Mouse (Mus musculus) lung, embryonic 16.5 days (tissue): ENCODE data around the gene Vil1. TPM values are rescaled to one million over a fixed set of nuclear protein-coding genes. Genes with fewer than 3 reads are reported as not detected.

Source experiments
- ATAC-seq: fragments of 200-750 bp; cut with Nextera tagmentation; 2 replicates; pipeline ENCODE4 v1.8.0; 2017; ENCODE audit warnings: low read depth, mild to moderate bottlenecking, moderate library complexity
- H3K27ac ChIP-seq: fragments of 300-500 bp; sonication (generic); 2 replicates; pipeline ENCODE4 v1.5.1; 2014; ENCODE audit warnings: mild to moderate bottlenecking, control low read depth, low read length
- H3K27me3 ChIP-seq: fragments of 300-500 bp; sonication (generic); 2 replicates; pipeline ENCODE4 v1.6.1; 2014; ENCODE audit warnings: low read depth, low read length, mixed read lengths; ENCODE audit not compliant: control insufficient read depth, insufficient read depth
- H3K36me3 ChIP-seq: fragments of 300-500 bp; sonication (generic); 2 replicates; pipeline ENCODE4 v1.6.1; 2014; ENCODE audit warnings: low read length; ENCODE audit not compliant: control insufficient read depth, insufficient read depth
- H3K4me1 ChIP-seq: fragments of 300-500 bp; sonication (generic); replicated peaks from 2 replicates; pipeline ENCODE4 v1.6.1; 2014; ENCODE audit warnings: low read length, mixed read lengths; ENCODE audit not compliant: control insufficient read depth, insufficient read depth
- H3K4me2 ChIP-seq: fragments of 300-500 bp; sonication (generic); 2 replicates; pipeline ENCODE4 v1.6.1; 2014; ENCODE audit warnings: low read depth, low read length, control low read depth
- H3K4me3 ChIP-seq: fragments of 300-500 bp; sonication (generic); 2 replicates; pipeline ENCODE4 v1.5.1; 2014; ENCODE audit warnings: mild to moderate bottlenecking, low read length, control low read depth
- H3K9ac ChIP-seq: fragments of 300-500 bp; sonication (generic); 2 replicates; pipeline ENCODE4 v1.6.1; 2014; ENCODE audit warnings: low read length, control low read depth
- H3K9me3 ChIP-seq: fragments of 300-500 bp; sonication (generic); 2 replicates; pipeline ENCODE4 v1.6.1; 2016; ENCODE audit warnings: low read length; ENCODE audit not compliant: control insufficient read depth
- WGBS: fragments of 180-500 bp; shearing (Covaris S2); extraction: QIAGEN DNeasy Blood & Tissue Kit; methylation state at CpG from one replicate; pipeline ENCODE4 v1.1.7; 2014; 5-methylcytosine and 5-hydroxymethylcytosine counted together
- polyA plus RNA-seq: library from polyadenylated mRNA; unstranded; fragments of >200 nt; fragmentation: Nextera tagmentation; extraction: Ambion mirVana; gene quantifications from 2 replicates; pipeline ENCODE4 v1.2.1, GENCODE M21; 2015

The Vil1 gene
- polyA plus RNA-seq, 1 experiment from 2014 or later: 0.43 TPM

DNA sequence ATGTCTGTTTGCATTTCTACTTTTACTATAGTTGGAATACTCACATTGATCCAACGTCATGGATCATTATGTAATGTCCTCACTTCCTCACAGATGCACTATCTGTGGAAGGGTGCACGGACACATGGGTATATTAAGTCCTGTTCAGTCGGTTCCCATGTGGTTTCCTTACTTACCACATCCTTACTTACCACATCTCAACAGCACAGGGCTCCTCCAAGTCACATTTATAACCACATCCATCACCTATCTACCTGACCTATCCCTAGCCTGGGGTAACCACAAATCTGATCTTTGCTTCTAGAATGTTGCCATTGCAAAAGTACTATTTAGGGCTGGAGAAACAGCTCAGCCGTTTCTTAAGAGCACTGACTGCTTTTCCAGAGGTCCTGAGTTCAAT, 35.8 kb upstream of the Vil1 start:
- H3K36me3 ChIP-seq: no peaks in the 10 kb centered on the region
- H3K4me2 ChIP-seq: no peak overlapping the region
- WGBS: 49% methylated on average over 4 of the region's 4 CpGs
- H3K27ac ChIP-seq: no peak overlapping the region
- no peak overlapping the region for H3K4me3 ChIP-seq
- ATAC-seq: no peak
- H3K4me1 ChIP-seq: no peaks in the 10 kb centered on the region
- no peak overlapping the region for H3K9ac ChIP-seq
- no peaks in the 10 kb centered on the region for H3K27me3 ChIP-seq
- no peaks in the 10 kb centered on the region for H3K9me3 ChIP-seq

- 66% methylated on average over 8 of the region's 8 CpGs for WGBS
Measured at GRCm38 (mm10) chr1:74374980-74375379, 34.2 kb upstream of the Vil1 start, which contains the start of gene Slc11a1. Gene Slc11a1, plus strand, starts transcription at chr1:74375195.

DNA sequence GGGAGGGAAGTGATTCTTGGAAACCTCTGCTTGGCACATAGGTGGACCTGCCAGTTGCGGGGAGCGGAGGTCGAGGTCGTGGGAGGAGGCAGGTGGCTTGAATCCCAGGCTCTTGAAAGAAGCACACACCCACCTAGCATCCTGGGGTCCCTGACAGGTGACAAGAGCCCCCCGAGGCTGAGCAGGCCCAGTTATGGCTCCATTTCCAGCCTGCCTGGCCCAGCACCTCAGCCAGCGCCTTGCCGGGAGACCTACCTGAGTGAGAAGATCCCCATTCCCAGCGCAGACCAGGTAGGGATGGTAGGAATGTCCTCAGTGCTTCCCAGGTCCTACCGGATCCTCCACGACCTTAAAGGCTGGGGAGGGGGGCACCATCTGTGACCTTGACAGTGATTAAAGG, 33.6 kb upstream of the Vil1 start:
- H3K4me3 ChIP-seq: no peak overlapping the region
- no peaks in the 10 kb centered on the region for H3K27me3 ChIP-seq
- H3K27ac ChIP-seq: no peak overlapping the region
- H3K4me1 ChIP-seq: no peaks in the 10 kb centered on the region
- WGBS: 70% methylated on average over 10 of the region's 10 CpGs
- no peak overlapping the region for H3K4me2 ChIP-seq
- no peaks in the 10 kb centered on the region for H3K9me3 ChIP-seq
- H3K9ac ChIP-seq: no peak overlapping the region
- no peak for ATAC-seq
- no peaks in the 10 kb centered on the region for H3K36me3 ChIP-seq

More at GRCm38 (mm10) chr1:74374980-74375379, 34.2 kb upstream of the Vil1 start, which contains the start of gene Slc11a1:
- no peak within 1 kb of the TSS for H3K27ac ChIP-seq
- H3K4me1 ChIP-seq: no peaks in the 10 kb centered on the region
- no peaks in the 10 kb centered on the region for H3K27me3 ChIP-seq
- no peak within 1 kb of the TSS for H3K4me3 ChIP-seq
- no peak for ATAC-seq
- H3K36me3 ChIP-seq: no peaks in the 10 kb centered on the region
- no peaks in the 10 kb centered on the region for H3K9me3 ChIP-seq
- H3K9ac ChIP-seq: no peak within 1 kb of the TSS
- no peak within 1 kb of the TSS for H3K4me2 ChIP-seq

- Histone ChIP-seq H3K36me3 (no peaks in the 10 kb centered on the region), H3K4me2 (no peak overlapping the region), H3K9me3 (no peaks in the 10 kb centered on the region), H3K4me1 (no peaks in the 10 kb centered on the region), H3K4me3 (no peak overlapping the region), H3K27ac (no peak overlapping the region), H3K9ac (no peak overlapping the region), H3K27me3 (no peaks in the 10 kb centered on the region)
- 78% methylated on average over 4 of the region's 4 CpGs for WGBS
- peak; percentile 16; the same call in 1 of the 2 replicates for ATAC-seq
Measured at GRCm38 (mm10) chr1:74376396-74376795, 32.8 kb upstream of the Vil1 start.

DNA sequence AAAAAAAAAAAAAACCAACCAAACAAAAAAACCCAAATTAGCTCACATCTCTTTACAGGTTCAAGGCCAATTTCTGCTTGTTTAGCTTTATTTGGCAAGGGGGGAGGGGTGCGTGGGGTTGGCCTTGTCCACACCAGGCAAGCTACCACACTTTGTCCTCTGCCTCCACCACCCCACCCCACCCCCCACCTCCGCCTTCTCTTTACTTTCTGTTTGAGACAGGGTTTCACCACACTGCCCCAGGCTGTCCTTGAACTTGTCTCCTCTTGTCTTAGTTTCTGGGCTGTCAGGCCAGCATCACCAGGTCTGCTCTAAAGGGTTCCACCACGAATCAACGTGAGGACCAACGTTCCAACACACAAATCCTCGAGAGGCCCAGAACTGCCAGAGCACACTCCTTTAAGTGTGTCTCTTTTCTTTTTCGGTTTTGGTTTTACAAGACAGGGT, 30.1 kb upstream of the Vil1 start:
- Histone ChIP-seq H3K4me1 (no peaks in the 10 kb centered on the region), H3K9ac (no peak overlapping the region), H3K4me2 (no peak overlapping the region), H3K36me3 (no peaks in the 10 kb centered on the region), H3K27ac (no peak overlapping the region), H3K4me3 (no peak overlapping the region), H3K9me3 (no peaks in the 10 kb centered on the region), H3K27me3 (no peaks in the 10 kb centered on the region)
- 81% methylated on average over 7 of the region's 7 CpGs for WGBS
- ATAC-seq: no peak

GRCm38 (mm10) chr1:74380484-74380883, 28.7 kb upstream of the Vil1 start:
- Histone ChIP-seq H3K27ac (no peak overlapping the region), H3K36me3 (no peaks in the 10 kb centered on the region), H3K4me3 (no peak overlapping the region), H3K4me1 (no peaks in the 10 kb centered on the region), H3K27me3 (no peaks in the 10 kb centered on the region), H3K9me3 (no peaks in the 10 kb centered on the region), H3K4me2 (no peak overlapping the region), H3K9ac (no peak overlapping the region)
- no peak for ATAC-seq
- 59% methylated on average over 5 of the region's 5 CpGs for WGBS

DNA sequence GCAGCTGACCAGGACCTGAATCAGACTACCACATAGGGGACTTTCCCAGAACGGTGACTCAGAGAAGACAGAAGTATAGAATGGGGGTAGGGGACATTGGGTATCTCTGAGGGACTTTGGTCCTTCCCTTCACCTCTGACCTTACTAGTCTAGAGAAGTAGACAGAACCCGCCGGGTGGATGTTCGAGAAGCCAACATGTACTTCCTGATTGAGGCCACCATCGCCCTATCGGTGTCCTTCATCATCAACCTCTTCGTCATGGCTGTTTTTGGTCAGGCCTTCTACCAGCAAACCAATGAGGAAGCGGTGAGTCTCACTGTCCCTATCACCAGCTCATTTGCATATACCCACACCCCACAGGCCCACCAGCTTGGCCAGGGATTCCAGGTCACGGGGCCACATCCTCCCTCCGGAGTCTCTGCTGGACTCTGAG, 27.6 kb upstream of the Vil1 start:
- 86% methylated on average over 10 of the region's 10 CpGs for WGBS
- H3K27me3 ChIP-seq: no peaks in the 10 kb centered on the region
- H3K36me3 ChIP-seq: no peaks in the 10 kb centered on the region
- H3K4me2 ChIP-seq: no peak overlapping the region
- no peak for ATAC-seq
- H3K9me3 ChIP-seq: no peaks in the 10 kb centered on the region
- H3K9ac ChIP-seq: no peak overlapping the region
- no peak overlapping the region for H3K27ac ChIP-seq
- H3K4me3 ChIP-seq: no peak overlapping the region
- H3K4me1 ChIP-seq: no peaks in the 10 kb centered on the region

- Histone ChIP-seq H3K9ac (no peak overlapping the region), H3K9me3 (no peaks in the 10 kb centered on the region), H3K27me3 (no peaks in the 10 kb centered on the region), H3K27ac (no peak overlapping the region), H3K36me3 (no peaks in the 10 kb centered on the region), H3K4me3 (no peak overlapping the region), H3K4me2 (no peak overlapping the region), H3K4me1 (peaks cover 7% of the 10 kb centered on the region)
- no peak for ATAC-seq
- 67% methylated on average over 13 of the region's 13 CpGs for WGBS
Measured at GRCm38 (mm10) chr1:74383385-74383784, 25.8 kb upstream of the Vil1 start.

DNA sequence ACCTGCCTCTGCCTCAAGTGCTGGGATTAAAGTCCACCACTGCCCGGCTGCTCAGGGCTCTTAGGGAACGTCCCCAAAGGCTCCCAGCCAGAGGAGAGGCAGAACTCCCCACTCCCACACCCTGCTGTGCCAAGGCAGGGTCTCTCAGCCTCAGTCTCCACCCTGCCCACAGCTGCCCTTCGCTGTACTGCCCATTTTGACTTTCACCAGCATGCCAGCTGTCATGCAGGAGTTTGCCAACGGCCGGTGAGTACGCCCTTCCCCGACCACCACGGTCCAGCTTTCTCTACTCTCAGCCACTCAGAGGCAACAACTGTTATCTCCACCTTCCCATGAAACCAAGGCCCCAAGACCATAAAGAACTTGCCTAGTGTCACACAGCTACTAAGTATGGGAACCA, 24.7 kb upstream of the Vil1 start:
- Histone ChIP-seq H3K4me3 (no peak overlapping the region), H3K4me2 (no peak overlapping the region), H3K36me3 (no peaks in the 10 kb centered on the region), H3K27me3 (no peaks in the 10 kb centered on the region), H3K9me3 (no peaks in the 10 kb centered on the region), H3K27ac (no peak overlapping the region), H3K9ac (no peak overlapping the region), H3K4me1 (peaks cover 13% of the 10 kb centered on the region)
- ATAC-seq: no peak
- WGBS: 85% methylated on average over 8 of the region's 8 CpGs

DNA sequence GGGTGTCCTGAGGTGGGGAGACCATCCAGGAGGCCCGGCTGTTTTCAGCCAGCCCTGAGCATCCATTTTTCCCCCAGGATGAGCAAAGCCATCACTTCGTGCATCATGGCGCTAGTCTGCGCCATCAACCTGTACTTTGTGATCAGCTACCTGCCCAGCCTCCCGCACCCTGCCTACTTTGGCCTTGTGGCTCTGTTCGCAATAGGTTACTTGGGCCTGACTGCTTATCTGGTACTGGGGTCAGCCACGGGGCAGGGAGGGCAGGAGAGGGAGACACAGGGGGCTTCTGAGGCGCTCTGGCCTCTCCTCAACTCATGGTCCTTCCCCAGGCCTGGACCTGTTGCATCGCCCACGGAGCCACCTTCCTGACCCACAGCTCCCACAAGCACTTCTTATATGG, 24.1 kb upstream of the Vil1 start:
- ATAC-seq: no peak
- WGBS: 94% methylated on average over 10 of the region's 10 CpGs
- no peak overlapping the region for H3K4me3 ChIP-seq
- no peaks in the 10 kb centered on the region for H3K9me3 ChIP-seq
- H3K9ac ChIP-seq: no peak overlapping the region
- H3K27me3 ChIP-seq: no peaks in the 10 kb centered on the region
- H3K27ac ChIP-seq: no peak overlapping the region
- no peaks in the 10 kb centered on the region for H3K36me3 ChIP-seq
- H3K4me1 ChIP-seq: peaks cover 19% of the 10 kb centered on the region
- H3K4me2 ChIP-seq: no peak overlapping the region
